Mouse (Mus musculus) left cerebral cortex, adult 18-20 months (tissue): ENCODE data around the gene Gm28048. TPM values are rescaled to one million over a fixed set of nuclear protein-coding genes. Genes with fewer than 3 reads are reported as not detected.

Experiments used
- DNase-seq, 2 experiments: peaks; one replicate each; pipeline ENCODE4 v3.0.0; 2021 to 2022; ENCODE audit warnings: low spot score in 2 of 2, mixed read lengths in 1 of 2
- total RNA-seq, 2 experiments: library from RNA; stranded (reverse); gene quantifications; 2 replicates each; pipeline ENCODE4 v1.2.3; 2021

Gene Gm28048
- total RNA-seq, 2 experiments from 2014 or later: 10.1 to 11.3 TPM

- no peak for DNase-seq
Observed at GRCm38 (mm10) chr11:22892466-22892865, 89.4 kb downstream of the Gm28048 start.

- no peak for DNase-seq
Observed at GRCm38 (mm10) chr11:22891876-22892275, 90.0 kb downstream of the Gm28048 start.

GRCm38 (mm10) chr11:22891242-22891641, 90.6 kb downstream of the Gm28048 start:
- no peak for DNase-seq

- DNase-seq: peak; percentile 19 to 53
Observed at GRCm38 (mm10) chr11:22889224-22889623, 92.7 kb downstream of the Gm28048 start.

GRCm38 (mm10) chr11:22886991-22887390, 94.9 kb downstream of the Gm28048 start:
- DNase-seq: no peak

GRCm38 (mm10) chr11:22885350-22885749, 96.5 kb downstream of the Gm28048 start:
- DNase-seq: no peak

- no peak for DNase-seq
Observed at GRCm38 (mm10) chr11:22883676-22884075, 98.2 kb downstream of the Gm28048 start.

- DNase-seq: no peak
Observed at GRCm38 (mm10) chr11:22882926-22883325, 99.0 kb downstream of the Gm28048 start.

- no peak for DNase-seq
Observed at GRCm38 (mm10) chr11:22880383-22881172, 101.3 kb downstream of the Gm28048 start.

GRCm38 (mm10) chr11:22879645-22880044, 102.2 kb downstream of the Gm28048 start:
- DNase-seq: no peak

- no peak for DNase-seq
Observed at GRCm38 (mm10) chr11:22876680-22877330, 105.1 kb downstream of the Gm28048 start.

GRCm38 (mm10) chr11:22875279-22875678, 106.6 kb downstream of the Gm28048 start:
- no peak for DNase-seq

- DNase-seq: no peak
Observed at GRCm38 (mm10) chr11:22874747-22875146, 107.1 kb downstream of the Gm28048 start.

- DNase-seq: no peak
Observed at GRCm38 (mm10) chr11:22873383-22873782, 108.5 kb downstream of the Gm28048 start.

GRCm38 (mm10) chr11:22872307-22872680, 109.6 kb downstream of the Gm28048 start:
- no peak for DNase-seq

GRCm38 (mm10) chr11:22871628-22872306, 110.1 kb downstream of the Gm28048 start:
- DNase-seq: no peak

- no peak for DNase-seq
Observed at GRCm38 (mm10) chr11:22868582-22868981, 113.3 kb downstream of the Gm28048 start.

- DNase-seq: no peak
Observed at GRCm38 (mm10) chr11:22867691-22868090, 114.2 kb downstream of the Gm28048 start.

- DNase-seq: no peak
Observed at GRCm38 (mm10) chr11:22865635-22866246, 116.1 kb downstream of the Gm28048 start.

GRCm38 (mm10) chr11:22864305-22865060, 117.4 kb downstream of the Gm28048 start:
- DNase-seq: no peak

GRCm38 (mm10) chr11:22863581-22863980, 118.3 kb downstream of the Gm28048 start:
- DNase-seq: no peak
